ENCODE assay signal across 8 mouse cellular contexts in the genomic region with DNA sequence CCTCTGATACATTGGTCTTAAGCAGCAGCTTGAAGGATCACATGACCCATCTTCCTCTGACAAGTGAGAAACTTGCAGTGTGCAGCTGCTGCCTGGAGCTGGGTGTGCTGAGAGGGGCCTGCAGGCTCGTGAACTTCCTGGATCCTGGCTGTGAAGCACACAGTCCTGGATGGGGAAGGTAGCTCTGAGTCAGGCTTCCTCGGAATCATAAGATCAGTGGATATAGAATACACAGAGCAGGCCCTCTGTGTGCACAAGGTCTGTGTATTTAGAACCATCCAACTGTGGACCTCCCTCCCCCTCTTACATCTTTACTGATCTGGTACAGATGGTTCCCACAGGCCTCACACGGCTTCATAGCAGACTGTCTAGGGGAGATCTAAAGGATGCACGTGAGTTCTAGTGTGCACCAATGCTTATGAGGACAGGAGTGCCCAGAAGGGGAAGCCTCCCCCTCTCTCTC.
DNase-seq lines count a peak whose midpoint lies in the region; ATAC-seq lines count a peak whose summit lies in the region.

No protein-coding gene starts in this region.

- no peak overlapping the region for H3K9ac ChIP-seq in lung, embryonic 15.5 days
- peak overlapping the region; percentile 40 for H3K9ac ChIP-seq in forebrain, embryonic 13.5 days

- DNase-seq in lung, postnatal 25 days (ENCODE audit: low spot score), result no peak
- no peak for DNase-seq in midbrain, embryonic 10.5 days (ENCODE audit: low spot score)
- peak; percentile 75 for DNase-seq in thymus, postnatal 0 days (ENCODE audit: low spot score)
- DNase-seq in MN1 (ENCODE audit: low spot score), result no peak
- DNase-seq in layer of hippocampus, postnatal 36 days, result no peak

- H3K9me3 ChIP-seq in lung, embryonic 15.5 days, result no peaks in the 10 kb centered on the region
- H3K9me3 ChIP-seq in forebrain, embryonic 13.5 days (replicated peaks), result no peaks in the 10 kb centered on the region
- 0 out of 2 replicates have a peak, but pooled peaks cover 4% of the 10 kb centered on the region for H3K9me3 ChIP-seq in midbrain, embryonic 10.5 days (replicated peaks)

- no peaks in the 10 kb centered on the region for H3K36me3 ChIP-seq in lung, embryonic 15.5 days
- 0 out of 2 replicates have a peak, but pooled peaks cover 5% of the 10 kb centered on the region for H3K36me3 ChIP-seq in forebrain, embryonic 13.5 days (ENCODE audit: poor library complexity, severe bottlenecking)
- peaks cover 33% of the 10 kb centered on the region for H3K36me3 ChIP-seq in midbrain, embryonic 10.5 days

- no peak overlapping the region for H3K27ac ChIP-seq in lung, embryonic 15.5 days
- peak overlapping the region; percentile 90 for H3K27ac ChIP-seq in forebrain, embryonic 13.5 days
- peak overlapping the region; percentile 77 for H3K27ac ChIP-seq in midbrain, embryonic 10.5 days (replicated peaks)

- 5% methylated on average over 4 of the region's 4 CpGs for WGBS in lung, embryonic 15.5 days
- WGBS in forebrain, embryonic 13.5 days, result 24% methylated on average over 4 of the region's 4 CpGs
- WGBS in midbrain, embryonic 10.5 days, result 32% methylated on average over 4 of the region's 4 CpGs

- no peaks in the 10 kb centered on the region for H3K27me3 ChIP-seq in lung, embryonic 15.5 days
- H3K27me3 ChIP-seq in forebrain, embryonic 13.5 days, result no peaks in the 10 kb centered on the region
- no peaks in the 10 kb centered on the region for H3K27me3 ChIP-seq in midbrain, embryonic 10.5 days (ENCODE audit: low read depth, poor library complexity, severe bottlenecking)

- H3K4me1 ChIP-seq in lung, embryonic 15.5 days, result peaks cover 7% of the 10 kb centered on the region; the same call in 1 of the 2 replicates
- H3K4me1 ChIP-seq in forebrain, embryonic 13.5 days, result peaks cover 50% of the 10 kb centered on the region
- H3K4me1 ChIP-seq in midbrain, embryonic 10.5 days, result peaks cover 72% of the 10 kb centered on the region

- peak; percentile 53; the same call in 1 of the 2 replicates for ATAC-seq in lung, embryonic 15.5 days (ENCODE audit: borderline replicate concordance, extremely low read depth, low FRiP score, low TSS enrichment)
- peak; percentile 79 for ATAC-seq in forebrain, embryonic 13.5 days
- no peak for ATAC-seq in activated CD4-positive, CD25-positive, alpha-beta regulatory T cell, adult 4 months

- no peak overlapping the region for H3K4me3 ChIP-seq in lung, embryonic 15.5 days
- no peak overlapping the region for H3K4me3 ChIP-seq in forebrain, embryonic 13.5 days
- no peak overlapping the region for H3K4me3 ChIP-seq in midbrain, embryonic 10.5 days

- H3K4me2 ChIP-seq in lung, embryonic 15.5 days, result no peak overlapping the region
- H3K4me2 ChIP-seq in forebrain, embryonic 13.5 days, result peak overlapping the region; percentile 1; the same call in 1 of the 2 replicates
